Mouse (Mus musculus) heart, postnatal 10 days (tissue): ENCODE results near the gene Gm30191. TPM values are rescaled to one million over a fixed set of nuclear protein-coding genes. Genes with fewer than 3 reads are reported as not detected.

Experiments used
- DNase-seq, 2 experiments: peaks; one replicate each; pipeline ENCODE4 v3.0.0; 2021
- intact Hi-C: fragments of 180-260 bp; cut with DNase I; formaldehyde crosslinking; loops from one replicate; pipeline ENCODE4 v1.15.1; 2025
- total RNA-seq, 2 experiments: library from RNA; stranded (reverse); gene quantifications; 2 replicates each; pipeline ENCODE4 v1.2.3; 2021

Gene Gm30191
- total RNA-seq, result not detected

- intact Hi-C loops, result loop anchor here (5.0 kb wide), 1 partner anchor 141 kb away; no protein-coding TSS in a partner anchor
- no peak for DNase-seq
Measured at GRCm38 (mm10) chr4:134246719-134247258, at the start of gene Gm30191. Gene Gm30191, plus strand, starts transcription at chr4:134246935.

DNA sequence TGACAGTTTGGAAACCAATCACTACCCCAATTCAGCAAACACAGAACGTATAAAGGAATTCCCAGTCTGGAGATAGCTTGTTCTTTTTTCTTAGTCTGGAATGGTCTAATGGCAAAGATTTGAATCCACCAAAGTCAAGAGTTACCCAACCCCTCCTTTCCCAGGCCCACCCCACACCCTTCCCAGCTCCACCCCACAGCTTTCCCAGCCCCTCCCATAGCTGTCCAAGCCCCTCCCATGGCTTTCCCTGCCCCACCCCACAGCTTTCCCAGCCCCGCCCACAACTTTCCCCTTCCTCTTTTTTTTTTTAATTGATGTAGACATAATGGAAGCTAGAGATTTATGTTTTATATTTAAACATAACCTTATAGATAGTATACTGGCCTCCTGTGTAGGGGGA, 47.4 kb upstream of the Gm30191 start:
- no peak for DNase-seq
- intact Hi-C loops, result no loop called here

DNA sequence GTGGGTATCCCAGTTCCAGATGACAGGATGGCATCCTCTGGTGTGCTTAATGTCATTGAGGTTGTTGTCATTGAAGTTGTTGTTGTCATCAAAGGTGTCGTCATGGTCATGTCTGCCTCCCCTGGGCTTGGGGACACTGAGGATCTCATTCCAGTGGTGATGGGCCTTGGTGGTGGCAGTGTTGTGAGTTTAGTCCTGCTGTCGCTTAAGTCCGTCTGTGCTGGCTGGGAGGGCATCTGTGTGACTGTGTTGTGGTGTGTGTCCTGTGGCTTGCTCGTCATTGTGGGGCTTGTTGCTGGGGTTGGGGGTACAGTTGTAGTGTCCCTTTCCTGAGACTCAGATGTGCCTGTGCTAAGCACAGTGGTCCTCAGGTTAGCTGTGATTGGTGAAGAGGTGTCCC, 43.8 kb upstream of the Gm30191 start, which contains the start of gene Gm7534:
TSS of gene Gm7534 (minus strand) at position 101 of the 400 bp plus-strand sequence.
- no peak for DNase-seq
- intact Hi-C loops, result no loop called here

DNA sequence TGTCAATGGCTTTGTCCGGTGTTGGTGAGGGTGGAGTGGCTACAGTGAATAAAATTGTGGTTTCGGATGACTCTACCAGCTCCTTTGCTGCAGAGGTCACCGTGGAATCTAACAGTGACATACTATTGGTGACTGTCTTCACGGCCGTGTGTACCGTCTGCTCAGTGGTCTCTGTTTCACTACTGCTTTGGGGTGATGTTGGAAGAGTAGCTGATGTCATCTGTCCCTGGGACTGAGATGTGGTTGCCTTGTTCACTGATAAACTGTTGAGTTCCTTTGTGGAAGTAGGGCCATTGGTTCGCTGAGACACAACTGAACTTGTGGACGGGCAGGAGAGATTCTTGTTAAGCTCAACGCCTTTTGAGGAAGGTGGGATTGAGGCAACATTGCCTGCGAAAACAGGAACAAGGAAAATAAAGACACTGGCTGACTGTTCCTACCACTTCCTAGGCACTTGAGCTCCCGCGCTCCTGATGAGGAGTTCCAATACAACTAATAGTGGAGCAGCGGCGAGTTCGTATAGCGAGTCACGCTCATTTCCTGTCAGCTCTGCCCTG, 43.3 kb upstream of the Gm30191 start:
- no peak for DNase-seq
- intact Hi-C loops, result no loop called here

DNA sequence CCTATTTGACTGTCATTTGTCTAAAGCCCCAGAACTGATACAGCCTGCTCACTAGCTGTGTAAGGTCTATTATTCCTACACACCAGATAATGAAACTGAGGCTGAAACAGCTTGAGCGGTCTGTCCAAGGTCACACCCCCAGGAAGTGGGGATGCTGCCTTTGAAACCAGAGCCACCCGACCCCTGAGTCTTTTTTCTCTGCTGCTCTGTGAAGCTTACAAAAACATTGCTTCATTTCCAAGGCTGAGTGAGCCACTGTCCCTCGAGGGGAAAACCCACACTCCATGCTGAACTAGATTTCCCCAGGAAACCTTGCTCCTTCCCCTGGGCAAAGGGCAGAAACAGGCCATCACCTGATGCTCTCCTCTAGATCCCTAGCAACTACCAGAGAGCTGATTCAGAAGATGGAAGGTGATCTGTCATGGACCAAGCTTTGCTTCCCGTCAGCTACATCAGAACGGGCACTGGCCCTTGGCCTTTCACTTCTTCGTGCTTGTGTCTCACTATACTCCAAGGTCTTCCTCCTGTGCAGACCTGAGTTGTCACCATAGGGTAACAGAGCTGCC, 40.2 kb upstream of the Gm30191 start:
- no peak for DNase-seq
- intact Hi-C loops, result no loop called here

DNA sequence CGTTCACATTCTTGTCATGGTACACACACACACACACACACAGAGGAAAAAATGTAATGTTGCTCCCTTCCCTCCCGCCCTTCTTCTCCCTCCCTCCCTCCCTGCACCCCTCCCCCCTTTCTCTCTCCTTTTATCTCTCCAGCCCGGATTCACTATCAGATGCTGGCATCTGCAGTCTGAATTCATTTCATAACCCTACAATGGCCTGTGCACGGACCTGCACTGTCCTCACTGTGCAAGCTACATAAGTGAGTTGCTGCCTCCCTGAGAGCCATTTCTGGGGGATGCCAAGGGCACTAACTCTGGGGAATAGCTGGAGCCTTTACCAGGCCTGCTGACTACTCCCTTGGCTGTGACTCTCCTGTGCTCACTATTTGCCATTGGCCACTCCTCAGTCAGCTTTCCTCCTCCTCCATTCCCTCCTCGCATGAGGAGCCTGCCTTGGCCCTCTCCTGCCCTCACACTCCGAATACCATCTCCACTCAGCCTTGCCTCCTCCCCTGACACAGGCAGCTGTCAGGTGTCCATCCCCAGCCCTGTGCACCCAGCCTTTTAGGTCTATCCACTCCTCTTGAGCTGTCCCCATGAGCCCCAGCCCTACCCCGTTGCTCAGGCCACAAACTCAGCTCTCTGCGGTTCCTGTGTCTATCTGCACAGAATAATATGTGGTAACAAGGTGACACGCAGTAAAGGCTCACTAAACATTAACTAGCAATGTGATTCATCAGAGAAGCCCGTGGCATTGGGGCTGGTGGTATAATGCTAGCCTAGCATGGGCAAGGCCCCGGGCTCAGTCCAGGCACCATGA, 23.7 kb upstream of the Gm30191 start:
- no peak for DNase-seq
- intact Hi-C loops, result no loop called here

DNA sequence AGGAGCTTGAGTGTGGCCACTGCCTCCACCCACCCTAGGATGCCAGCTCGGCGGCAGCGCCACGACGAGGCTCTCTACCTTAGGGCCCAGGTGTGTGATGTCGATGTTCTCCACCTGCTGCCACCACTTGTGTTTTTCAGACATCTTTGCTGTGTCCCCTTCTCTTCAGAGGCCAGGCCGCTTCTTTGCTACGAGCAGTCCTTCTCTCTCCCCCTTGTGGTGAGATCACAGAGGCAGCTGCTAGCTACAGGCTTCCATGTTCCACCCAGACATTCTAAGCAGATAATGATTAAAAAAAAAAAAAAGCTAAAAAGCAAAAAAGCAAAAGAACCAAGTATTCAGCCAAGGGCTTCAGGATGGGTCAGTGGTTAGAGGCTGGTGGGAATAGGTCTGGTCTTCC, 19.5 kb upstream of the Gm30191 start, which contains the start of gene Catsper4:
TSS of gene Catsper4 (minus strand) at position 190 of the 400 bp plus-strand sequence.
- intact Hi-C loops, result no loop called here
- no peak for DNase-seq

GRCm38 (mm10) chr4:134230431-134230830, 16.3 kb upstream of the Gm30191 start:
- no peak for DNase-seq
- intact Hi-C loops, result no loop called here

DNA sequence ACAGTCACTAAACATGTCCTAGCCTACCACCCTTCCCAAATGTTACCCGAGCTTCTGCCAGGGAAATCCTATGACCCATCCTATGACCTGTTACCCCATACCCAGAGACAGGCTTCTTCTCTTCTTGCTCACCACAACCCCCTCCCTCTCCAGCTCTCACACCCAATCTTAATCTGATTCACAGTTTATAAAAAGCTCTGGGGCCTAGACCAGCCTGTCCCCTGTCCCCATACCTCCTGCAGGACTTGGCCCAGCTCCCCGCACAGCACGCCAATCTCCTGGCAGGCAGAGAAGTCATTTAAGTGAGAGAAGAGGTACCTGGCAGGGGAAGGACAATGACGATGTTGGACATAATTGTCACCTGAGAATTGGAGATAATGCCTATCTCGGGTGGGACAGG, 11.9 kb upstream of the Gm30191 start:
- intact Hi-C loops, result no loop called here
- peak in 1 of 2 experiments; percentile 64 for DNase-seq

- intact Hi-C loops, result loop anchor here (2.0 kb wide), 1 partner anchor 51 kb away; the partner anchor contains the start of gene Cep85
- DNase-seq, result no peak
Measured at GRCm38 (mm10) chr4:134237582-134238278, 9.0 kb upstream of the Gm30191 start.

GRCm38 (mm10) chr4:134238279-134238651, 8.5 kb upstream of the Gm30191 start, which contains the start of gene Cnksr1:
Gene Cnksr1, minus strand, starts transcription at chr4:134238399.
- intact Hi-C loops, result loop anchor here (2.0 kb wide), 1 partner anchor 51 kb away; the partner anchor contains the start of gene Cep85

DNA sequence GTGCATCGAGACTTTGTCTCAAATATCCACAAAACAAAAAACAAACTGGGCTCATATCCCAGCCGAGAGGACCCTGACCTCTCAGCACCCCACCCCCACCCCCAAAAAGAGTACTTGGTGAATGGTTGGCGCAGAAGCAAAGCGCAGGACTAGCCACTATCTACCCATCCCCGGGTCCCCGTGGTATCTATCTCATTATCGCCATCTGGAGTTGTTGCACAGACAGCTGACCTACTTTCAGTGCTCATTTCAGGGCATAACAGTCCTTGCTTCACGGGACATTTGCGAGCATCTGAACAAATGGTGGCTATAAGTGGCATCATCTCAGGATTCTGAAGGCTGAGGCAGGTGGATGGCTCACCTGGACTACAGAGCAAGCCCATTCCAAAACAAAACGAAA, 8.0 kb upstream of the Gm30191 start:
- no peak for DNase-seq
- intact Hi-C loops, result loop anchor here (2.0 kb wide), 1 partner anchor 52 kb away; the partner anchor contains the start of gene Cep85

More at GRCm38 (mm10) chr4:134238279-134238651, 8.5 kb upstream of the Gm30191 start, which contains the start of gene Cnksr1:
- DNase-seq, result peak; percentile 84

GRCm38 (mm10) chr4:134243516-134244250, 3.1 kb upstream of the Gm30191 start, which contains the start of gene E130218I03Rik:
Gene E130218I03Rik, plus strand, starts transcription at chr4:134243662.
- intact Hi-C loops, result no loop called here
- no peak for DNase-seq

DNA sequence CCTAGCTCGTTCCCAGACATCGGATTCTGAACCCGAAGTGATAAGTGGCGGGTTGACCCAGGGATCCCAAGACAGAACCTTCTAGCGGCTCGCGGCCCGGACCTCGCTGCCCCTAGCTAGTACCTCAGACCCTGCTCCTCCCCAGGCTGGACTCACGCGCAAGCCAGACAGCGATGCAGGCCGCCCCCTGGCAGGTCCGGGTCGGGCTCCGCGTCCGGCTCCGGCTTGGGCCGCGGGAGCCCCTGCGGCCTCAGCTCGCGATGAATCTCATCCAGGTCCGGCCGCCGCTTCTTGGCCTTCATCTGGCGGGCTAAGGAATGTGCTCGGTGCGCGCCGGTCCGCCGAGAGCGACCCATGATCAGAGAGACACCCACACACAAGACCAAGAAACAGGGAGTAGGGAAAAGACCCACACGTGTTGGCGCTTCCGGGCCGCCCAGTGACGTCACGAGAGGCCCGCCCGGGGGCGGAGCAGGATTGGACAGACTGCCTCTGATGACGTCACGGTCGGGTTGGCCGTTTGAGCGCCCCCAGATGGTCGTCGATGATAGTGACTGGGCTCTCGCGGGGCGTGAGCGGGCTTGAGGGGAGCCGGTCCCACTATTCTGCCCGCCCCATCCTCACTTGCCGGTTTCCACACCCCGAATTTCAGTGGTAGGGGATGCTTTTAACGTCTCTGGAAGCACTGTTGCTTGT, 1.4 kb upstream of the Gm30191 start, which contains the start of gene Zfp593:
TSS of gene Zfp593 (minus strand) at position 445 of the 696 bp plus-strand sequence.
- DNase-seq, result peak; percentile 95 to 98
- intact Hi-C loops, result loop anchor here (5.0 kb wide), 1 partner anchor 142 kb away; no protein-coding TSS in a partner anchor

GRCm38 (mm10) chr4:134246256-134246655, 479 bp upstream of the Gm30191 start:
- DNase-seq, result no peak
- intact Hi-C loops, result loop anchor here (5.0 kb wide), 1 partner anchor 141 kb away; no protein-coding TSS in a partner anchor

DNA sequence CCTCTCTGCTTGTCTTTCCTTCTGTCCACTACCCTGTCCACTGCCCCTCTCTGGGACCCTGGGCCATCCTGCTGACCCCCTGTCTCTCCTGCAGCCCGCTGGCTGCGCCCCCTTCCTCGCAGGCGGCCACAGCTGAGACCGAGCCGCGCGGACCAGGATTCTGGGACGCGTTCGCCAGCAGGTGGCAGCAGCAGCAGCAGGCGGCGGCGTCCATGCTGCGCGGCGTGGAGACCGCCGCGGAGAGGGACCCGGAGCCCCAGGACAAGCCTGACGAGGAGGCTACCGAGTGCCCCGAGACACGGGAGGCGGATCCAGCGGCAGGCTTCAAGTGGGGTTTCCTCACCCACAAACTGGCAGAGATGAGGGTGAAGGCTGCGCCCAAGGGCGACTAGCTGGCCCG, 2.9 kb downstream of the Gm30191 start:
- DNase-seq, result peak; percentile 85 to 89
- intact Hi-C loops, result loop anchor here (1.0 to 5.0 kb wide), 3 partner anchors 19 to 138 kb away; partner anchors contain the start of gene Pdik1l

GRCm38 (mm10) chr4:134250116-134250929, 3.6 kb downstream of the Gm30191 start:
- no peak for DNase-seq
- intact Hi-C loops, result no loop called here

GRCm38 (mm10) chr4:134250930-134251240, 4.2 kb downstream of the Gm30191 start:
- intact Hi-C loops, result no loop called here
- no peak for DNase-seq
